Mouse (Mus musculus): ENCODE results near the gene Slc43a3. TPM values are rescaled to one million over a fixed set of nuclear protein-coding genes. Genes with fewer than 3 reads are reported as not detected.

The Slc43a3 gene
- polyA plus RNA-seq, 1 experiment: 4.9 TPM

- Histone ChIP-seq H3K4me3 (ENCODE audit: low read depth, low read length) (no peak overlapping the region), H3K9ac (ENCODE audit: low read depth, poor library complexity, severe bottlenecking) (no peak overlapping the region), H3K27ac (ENCODE audit: insufficient read depth, low read length) (no peak overlapping the region), H3K27me3 (ENCODE audit: control insufficient read depth, insufficient read depth, low read length, poor library complexity, severe bottlenecking) (no peaks in the 10 kb centered on the region), H3K9me3 (replicated peaks; ENCODE audit: control insufficient read depth, insufficient read depth, low read length, poor library complexity, severe bottlenecking) (no peaks in the 10 kb centered on the region), H3K36me3 (ENCODE audit: control insufficient read depth, insufficient read depth, low read length, poor library complexity, severe bottlenecking) (no peaks in the 10 kb centered on the region), H3K4me1 (ENCODE audit: control insufficient read depth, insufficient read depth, low read length) (no peaks in the 10 kb centered on the region)
- no peak for TF ChIP-seq EP300 (IDR thresholded peaks at IDR 0.05; ENCODE audit: insufficient read depth, low read depth, low read length)
- no peak for TF ChIP-seq POLR2A (IDR thresholded peaks at IDR 0.05; ENCODE audit: insufficient read depth, low read length)
- TF ChIP-seq CTCF (IDR thresholded peaks at IDR 0.05; ENCODE audit: low read depth, low read length): no peak
These were observed 70.2 kb downstream of the Slc43a3 start for GRCm38 (mm10) chr2:85006600-85006999.

GRCm38 (mm10) chr2:85007729-85008128, 71.3 kb downstream of the Slc43a3 start:
- H3K36me3 ChIP-seq (ENCODE audit: control insufficient read depth, insufficient read depth, low read length, poor library complexity, severe bottlenecking): no peaks in the 10 kb centered on the region
- H3K4me3 ChIP-seq (ENCODE audit: low read depth, low read length): no peak overlapping the region
- TF ChIP-seq POLR2A (IDR thresholded peaks at IDR 0.05; ENCODE audit: insufficient read depth, low read length) (no peak), CTCF (IDR thresholded peaks at IDR 0.05; ENCODE audit: low read depth, low read length) (no peak), EP300 (IDR thresholded peaks at IDR 0.05; ENCODE audit: insufficient read depth, low read depth, low read length) (no peak)
- H3K9ac ChIP-seq (ENCODE audit: low read depth, poor library complexity, severe bottlenecking): no peak overlapping the region
- H3K9me3 ChIP-seq (replicated peaks; ENCODE audit: control insufficient read depth, insufficient read depth, low read length, poor library complexity, severe bottlenecking): no peaks in the 10 kb centered on the region
- H3K27me3 ChIP-seq (ENCODE audit: control insufficient read depth, insufficient read depth, low read length, poor library complexity, severe bottlenecking): no peaks in the 10 kb centered on the region
- H3K4me1 ChIP-seq (ENCODE audit: control insufficient read depth, insufficient read depth, low read length): no peaks in the 10 kb centered on the region
- H3K27ac ChIP-seq (ENCODE audit: insufficient read depth, low read length): no peak overlapping the region

Other genes starting within 250 kb of the Slc43a3 start
- 39.6 and 42.4 TPM in 2 replicates for gene Zdhhc5, start 221.4 kb upstream of the Slc43a3 start, polyA plus RNA-seq (2011; ENCODE audit: insufficient read depth, insufficient read length, low read depth, missing spikeins)
- gene Clp1, start 209.2 kb upstream of the Slc43a3 start, polyA plus RNA-seq (2011; ENCODE audit: insufficient read depth, insufficient read length, low read depth, missing spikeins): 32.9 and 34.9 TPM in 2 replicates
- gene Ypel4, start 202.5 kb upstream of the Slc43a3 start, polyA plus RNA-seq (2011; ENCODE audit: insufficient read depth, insufficient read length, low read depth, missing spikeins): 0.56 and 0.73 TPM in 2 replicates
- gene Gm19426, start 192.9 kb upstream of the Slc43a3 start, polyA plus RNA-seq (2011; ENCODE audit: insufficient read depth, insufficient read length, low read depth, missing spikeins): 9.9 and 10.3 TPM in 2 replicates
- gene Serping1, start 161.1 kb upstream of the Slc43a3 start, polyA plus RNA-seq (2011; ENCODE audit: insufficient read depth, insufficient read length, low read depth, missing spikeins): 17.2 and 19.2 TPM in 2 replicates
- 12.6 and 14.3 TPM in 2 replicates for gene Ube2l6, start 137.8 kb upstream of the Slc43a3 start, polyA plus RNA-seq (2011; ENCODE audit: insufficient read depth, insufficient read length, low read depth, missing spikeins)
- 2.6 and 2.8 TPM in 2 replicates for gene Smtnl1, start 113.9 kb upstream of the Slc43a3 start, polyA plus RNA-seq (2011; ENCODE audit: insufficient read depth, insufficient read length, low read depth, missing spikeins)
- 40.8 and 47.3 TPM in 2 replicates for gene Timm10, start 109.6 kb upstream of the Slc43a3 start, polyA plus RNA-seq (2011; ENCODE audit: insufficient read depth, insufficient read length, low read depth, missing spikeins)
- gene Slc43a1, start 97.7 kb upstream of the Slc43a3 start, polyA plus RNA-seq (2011; ENCODE audit: insufficient read depth, insufficient read length, low read depth, missing spikeins): 11.5 and 12.3 TPM in 2 replicates
- gene Rtn4rl2, start 49.9 kb upstream of the Slc43a3 start, polyA plus RNA-seq (2011; ENCODE audit: insufficient read depth, insufficient read length, low read depth, missing spikeins): not detected in 2 replicates
- gene Prg2, start 43.9 kb downstream of the Slc43a3 start, polyA plus RNA-seq (2011; ENCODE audit: insufficient read depth, insufficient read length, low read depth, missing spikeins): not detected in 2 replicates
- gene Prg3, start 51.6 kb downstream of the Slc43a3 start, polyA plus RNA-seq (2011; ENCODE audit: insufficient read depth, insufficient read length, low read depth, missing spikeins): not detected in 2 replicates
- gene Ssrp1, start 100.7 kb downstream of the Slc43a3 start, polyA plus RNA-seq (2011; ENCODE audit: insufficient read depth, insufficient read length, low read depth, missing spikeins): 228 and 238 TPM in 2 replicates
- 1.3 and 2.5 TPM in 2 replicates for gene P2rx3, start 100.9 kb downstream of the Slc43a3 start, polyA plus RNA-seq (2011; ENCODE audit: insufficient read depth, insufficient read length, low read depth, missing spikeins)
- 27.1 and 33.6 TPM in 2 replicates for gene Tnks1bp1, start 111.4 kb downstream of the Slc43a3 start, polyA plus RNA-seq (2011; ENCODE audit: insufficient read depth, insufficient read length, low read depth, missing spikeins)
- 2.3 and 3.3 TPM in 2 replicates for gene Aplnr, start 199.6 kb downstream of the Slc43a3 start, polyA plus RNA-seq (2011; ENCODE audit: insufficient read depth, insufficient read length, low read depth, missing spikeins)